Mouse (Mus musculus) heart, adult 2 months (tissue): ENCODE data around the gene Mip. TPM values are rescaled to one million over a fixed set of nuclear protein-coding genes. Genes with fewer than 3 reads are reported as not detected.
A peak's percentile ranks its signal among the peaks of the same experiment; 100 is the strongest.

Experiments
- DNase-seq, 2 experiments: peaks; one replicate each; pipeline ENCODE4 v3.0.0; 2021
- H3K27ac ChIP-seq: fragments of 200-600 bp; 2 replicates; pipeline ENCODE4 v1.8.1; 2022
- H3K27me3 ChIP-seq: fragments of 200-500 bp; 2 replicates; pipeline ENCODE4 v1.6.1; 2012; ENCODE audit warnings: mild to moderate bottlenecking, low read length, inconsistent platforms, mixed read lengths; ENCODE audit not compliant: control insufficient read depth, insufficient read depth
- H3K36me3 ChIP-seq: fragments of 200-500 bp; 2 replicates; pipeline ENCODE4 v1.6.1; 2012; ENCODE audit warnings: low read length, inconsistent platforms; ENCODE audit not compliant: control insufficient read depth, insufficient read depth
- H3K4me1 ChIP-seq: fragments of 200-500 bp; 2 replicates; pipeline ENCODE4 v1.6.1; 2011; ENCODE audit warnings: low read length; ENCODE audit not compliant: control insufficient read depth, insufficient read depth
- H3K4me3 ChIP-seq: fragments of 200-600 bp; 2 replicates; pipeline ENCODE4 v1.8.1; 2022
- H3K79me2 ChIP-seq: fragments of 200-500 bp; replicated peaks from 2 replicates; pipeline ENCODE4 v1.6.1; 2012; ENCODE audit warnings: mild to moderate bottlenecking, inconsistent platforms, low read length, moderate library complexity, mixed read lengths; ENCODE audit not compliant: control insufficient read depth, insufficient read depth
- H3K9ac ChIP-seq: fragments of 200-500 bp; 2 replicates; pipeline ENCODE4 v1.6.1; 2012; ENCODE audit warnings: low read depth, mild to moderate bottlenecking, control low read depth, inconsistent platforms, low read length, mixed read lengths
- CTCF ChIP-seq: fragments of 200-600 bp; IDR thresholded peaks from 2 replicates; pipeline ENCODE4 v1.8.1; 2022; ENCODE audit warnings: antibody characterized with exemption, mild to moderate bottlenecking, moderate library complexity
- EP300 ChIP-seq: fragments of 200-500 bp; IDR thresholded peaks from 2 replicates; pipeline ENCODE4 v1.6.1; 2011; ENCODE audit warnings: low read depth, low read length, control low read depth; ENCODE audit not compliant: insufficient read depth
- POLR2A ChIP-seq: fragments of 200-500 bp; IDR thresholded peaks from 2 replicates; pipeline ENCODE4 v1.6.1; 2011; ENCODE audit warnings: mild to moderate bottlenecking, low read depth, low read length, control low read depth; ENCODE audit not compliant: insufficient read depth
- WGBS: fragments of 180-500 bp; shearing (Covaris S2); methylation state at CpG from one replicate; pipeline ENCODE4 v1.1.7; 2018; 5-methylcytosine and 5-hydroxymethylcytosine counted together
- intact Hi-C: fragments of 180-260 bp; cut with DNase I; formaldehyde crosslinking; loops from one replicate; pipeline ENCODE4 v1.15.1; 2025
- polyA plus RNA-seq: library from polyadenylated mRNA; depleted of rRNA; stranded (reverse); fragments of >200 nt; gene quantifications from 2 replicates; pipeline ENCODE4 v1.2.3, GENCODE M21; 2012
- total RNA-seq, 2 experiments: library from RNA; stranded (reverse); gene quantifications; 2 replicates each; pipeline ENCODE4 v1.2.3; 2021

Gene Mip
- total and polyA plus RNA-seq, 3 experiments = not detected

DNA sequence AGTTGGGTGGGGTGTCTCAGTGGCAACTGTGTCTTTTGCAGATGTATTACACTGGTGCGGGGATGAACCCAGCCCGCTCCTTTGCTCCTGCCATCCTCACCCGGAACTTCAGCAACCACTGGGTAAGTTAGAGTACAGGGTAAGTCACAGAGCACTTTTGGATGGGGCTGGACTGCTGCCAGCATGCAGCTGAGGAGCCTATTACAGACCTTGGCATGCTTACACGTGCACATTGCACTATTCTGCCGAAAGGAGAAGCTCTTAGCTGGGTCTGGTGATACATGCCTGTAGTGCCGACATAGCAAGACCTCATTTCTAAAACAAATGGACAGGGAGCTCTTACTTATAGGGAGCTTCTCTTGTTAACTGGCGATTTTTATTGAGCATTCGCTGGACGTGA is 2.0 kb downstream of the Mip start:
- no peak overlapping the region for H3K27ac ChIP-seq
- H3K4me1 ChIP-seq = no peaks in the 10 kb centered on the region; the same call in 1 of the 2 replicates
- no peak for DNase-seq
- no peaks in the 10 kb centered on the region for H3K36me3 ChIP-seq
- H3K9ac ChIP-seq = no peak overlapping the region
- intact Hi-C loops = no loop called here
- TF ChIP-seq POLR2A = no peak
- TF ChIP-seq EP300 = no peak
- no peak for TF ChIP-seq CTCF
- H3K79me2 ChIP-seq = no peaks in the 10 kb centered on the region
- H3K4me3 ChIP-seq = no peak overlapping the region
- WGBS = 69% methylated on average over 9 of the region's 9 CpGs
- H3K27me3 ChIP-seq = no peaks in the 10 kb centered on the region

DNA sequence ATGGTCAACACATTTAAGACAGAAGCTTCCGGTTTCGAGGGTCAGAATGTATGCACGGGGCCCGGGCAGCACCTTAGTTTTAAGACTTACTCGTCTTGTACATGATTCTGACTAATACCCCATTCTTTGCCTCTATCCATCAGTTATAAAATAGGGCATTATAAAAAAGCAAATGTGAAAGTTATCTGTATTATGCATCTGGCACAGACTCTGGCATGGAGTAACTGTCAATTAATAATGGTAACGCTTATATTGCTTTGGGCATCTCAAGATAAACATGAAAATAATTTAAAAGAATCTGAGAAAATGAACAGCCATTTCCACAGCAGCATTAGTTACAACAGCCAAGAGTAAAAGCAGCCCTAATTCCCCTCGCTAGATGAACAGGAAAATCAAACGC is 2.4 kb downstream of the Mip start:
- TF ChIP-seq EP300 (no peak), CTCF (no peak), POLR2A (no peak)
- H3K4me1 ChIP-seq = peaks cover 1% of the 10 kb centered on the region; the same call in 1 of the 2 replicates
- H3K27ac ChIP-seq = no peak overlapping the region
- no peaks in the 10 kb centered on the region for H3K36me3 ChIP-seq
- DNase-seq = no peak
- intact Hi-C loops = no loop called here
- no peaks in the 10 kb centered on the region for H3K27me3 ChIP-seq
- H3K9ac ChIP-seq = no peak overlapping the region
- 87% methylated on average over 8 of the region's 8 CpGs for WGBS
- no peak overlapping the region for H3K4me3 ChIP-seq
- no peaks in the 10 kb centered on the region for H3K79me2 ChIP-seq

DNA sequence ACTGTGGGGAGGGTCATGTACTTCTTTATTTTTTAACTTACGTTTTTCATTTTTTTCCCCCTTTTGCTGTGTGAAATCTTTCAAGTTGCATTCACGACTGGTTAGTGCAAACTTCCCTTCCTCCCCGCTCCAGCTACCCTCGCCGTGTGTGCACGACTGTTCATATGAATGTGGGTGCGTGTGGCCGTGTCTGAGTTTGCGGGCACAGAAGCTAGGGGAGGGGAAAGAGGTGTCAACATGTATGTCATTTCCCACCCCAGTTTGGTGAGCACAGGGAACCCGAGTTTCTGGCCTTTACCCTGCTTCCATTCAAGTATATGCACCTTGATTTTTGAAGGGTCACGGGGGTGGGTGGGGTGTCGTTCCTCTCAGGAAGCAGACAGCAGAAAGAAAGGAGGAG is 4.9 kb downstream of the Mip start:
- intact Hi-C loops = no loop called here
- Histone ChIP-seq H3K9ac (no peak overlapping the region), H3K4me1 (peaks cover 1% of the 10 kb centered on the region; the same call in 1 of the 2 replicates), H3K27ac (no peak overlapping the region), H3K4me3 (no peak overlapping the region), H3K27me3 (no peaks in the 10 kb centered on the region), H3K79me2 (no peaks in the 10 kb centered on the region), H3K36me3 (no peaks in the 10 kb centered on the region)
- TF ChIP-seq POLR2A (no peak), CTCF (no peak), EP300 (no peak)
- WGBS = 80% methylated on average over 12 of the region's 12 CpGs
- no peak for DNase-seq

DNA sequence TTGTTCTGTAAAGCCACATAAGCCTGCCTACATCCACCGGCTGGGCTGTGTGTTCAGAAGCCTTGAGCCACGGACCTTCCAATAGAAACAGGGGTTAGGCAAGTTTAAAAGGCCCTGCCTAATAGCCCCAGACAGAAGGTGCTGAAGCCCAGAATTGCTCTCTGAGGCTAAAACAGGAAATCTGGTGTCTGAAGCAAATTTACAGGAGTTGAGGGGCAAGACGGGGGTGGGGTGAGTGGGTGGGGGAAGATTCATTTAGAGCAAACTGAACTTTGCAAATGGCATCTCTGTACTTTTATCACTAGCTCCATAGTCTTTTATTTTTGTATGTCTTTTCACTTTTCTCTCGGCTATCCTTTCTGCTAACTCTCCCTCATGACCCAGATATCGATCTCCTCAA is 5.5 kb downstream of the Mip start:
- H3K9ac ChIP-seq = no peak overlapping the region
- no peaks in the 10 kb centered on the region for H3K36me3 ChIP-seq
- H3K27ac ChIP-seq = peak overlapping the region; percentile 85
- peaks cover 1% of the 10 kb centered on the region; the same call in 1 of the 2 replicates for H3K4me1 ChIP-seq
- no peaks in the 10 kb centered on the region for H3K79me2 ChIP-seq
- H3K27me3 ChIP-seq = no peaks in the 10 kb centered on the region
- WGBS = 17% methylated on average over 5 of the region's 5 CpGs
- intact Hi-C loops = no loop called here
- TF ChIP-seq CTCF (no peak), POLR2A (no peak), EP300 (no peak)
- peak overlapping the region; percentile 91 for H3K4me3 ChIP-seq
- no peak for DNase-seq

DNA sequence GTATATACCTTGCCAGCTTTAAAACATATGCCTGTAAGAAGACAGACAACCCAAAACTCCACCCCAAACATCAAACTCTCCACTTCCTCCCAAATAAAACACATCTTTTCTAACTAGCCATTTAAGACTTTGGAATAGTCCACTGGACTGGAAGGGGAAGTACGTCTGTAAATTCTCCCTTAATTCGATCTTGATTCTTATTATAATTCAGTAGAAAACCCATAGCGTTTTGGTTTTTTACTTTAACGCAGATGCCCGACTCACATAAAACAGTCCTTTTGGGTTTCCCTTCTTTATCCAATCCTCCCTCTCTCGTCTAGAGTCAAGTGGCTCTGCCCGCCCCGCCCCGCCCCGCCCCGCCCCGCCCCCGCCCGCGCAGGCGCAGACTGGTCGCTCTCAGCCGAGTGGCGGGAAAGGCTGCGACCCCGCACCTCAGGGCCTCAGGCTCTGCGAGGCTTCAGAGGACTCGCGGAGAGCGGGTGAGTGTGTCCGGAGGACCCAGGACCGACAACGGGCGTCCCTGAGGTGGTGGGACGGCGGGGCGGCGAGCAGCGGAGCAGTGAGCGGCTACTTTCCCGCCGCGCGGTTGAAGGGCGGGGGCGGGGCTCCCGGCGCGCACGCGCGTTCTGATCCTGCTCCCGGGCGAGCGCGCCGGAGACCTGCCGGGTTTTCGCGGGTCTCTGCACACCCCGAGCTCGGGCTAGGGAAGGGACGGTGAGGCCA is 6.2 kb downstream of the Mip start, which contains the start of gene Timeless:
TSS of gene Timeless (plus strand) at position 369 of the 723 bp plus-strand sequence.
- Histone ChIP-seq H3K4me1 (peaks cover 1% of the 10 kb centered on the region; the same call in 1 of the 2 replicates), H3K27ac (peak within 1 kb of the TSS; percentile 85), H3K4me3 (peak within 1 kb of the TSS; percentile 91), H3K27me3 (no peaks in the 10 kb centered on the region), H3K9ac (peak within 1 kb of the TSS; percentile 68), H3K79me2 (no peaks in the 10 kb centered on the region), H3K36me3 (no peaks in the 10 kb centered on the region)
- intact Hi-C loops = loop anchor here (1.0 kb wide), 1 partner anchor 19 kb away; no protein-coding TSS in a partner anchor
- peak; percentile 93 to 96 for DNase-seq
- WGBS = under 1% methylated on average over 58 of the region's 58 CpGs
- 0 out of 2 replicates have a peak, but pooled peaks have one; percentile 37 for TF ChIP-seq EP300
- peak; percentile 86 for TF ChIP-seq POLR2A
- no peak for TF ChIP-seq CTCF

DNA sequence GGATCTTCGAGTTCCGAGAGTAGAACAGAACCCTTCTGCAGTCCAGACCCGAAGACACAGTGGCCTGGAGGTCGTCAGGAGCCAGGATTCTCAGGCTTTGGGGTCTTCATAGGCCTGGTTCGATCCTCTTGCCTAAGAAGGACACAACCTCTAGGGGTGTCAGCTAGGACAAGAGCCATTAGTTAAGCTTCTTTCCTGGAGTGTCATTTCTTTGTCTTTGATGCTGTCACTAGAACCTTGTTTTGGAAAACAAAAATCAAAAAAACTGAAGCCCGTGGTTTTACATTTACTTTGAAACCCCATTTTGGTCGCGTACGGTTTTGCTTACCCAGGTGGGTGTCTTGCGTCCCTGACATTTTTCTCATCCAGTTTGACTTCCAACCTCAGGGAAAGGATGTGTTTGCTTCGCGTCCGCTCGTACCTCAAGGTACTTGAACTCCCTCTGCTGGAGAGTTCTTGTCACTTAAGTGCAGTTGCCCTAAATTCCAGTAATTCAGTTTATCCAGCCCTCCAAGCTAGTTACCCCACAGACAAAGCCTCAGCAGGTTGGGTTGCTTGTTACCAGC is 6.9 kb downstream of the Mip start:
- Histone ChIP-seq H3K36me3 (no peaks in the 10 kb centered on the region), H3K79me2 (no peaks in the 10 kb centered on the region), H3K4me3 (peak overlapping the region; percentile 91), H3K27me3 (no peaks in the 10 kb centered on the region), H3K27ac (peak overlapping the region; percentile 85), H3K4me1 (peaks cover 1% of the 10 kb centered on the region; the same call in 1 of the 2 replicates), H3K9ac (peak overlapping the region; percentile 68)
- under 1% methylated on average over 14 of the region's 14 CpGs for WGBS
- TF ChIP-seq CTCF (peak; percentile 89), POLR2A (no peak)
- intact Hi-C loops = loop anchor here (1.0 kb wide), 1 partner anchor 19 kb away; no protein-coding TSS in a partner anchor
- DNase-seq = peak; percentile 52 to 55
